Mouse (Mus musculus) intestine, embryonic 14.5 days (tissue): ENCODE data around the gene Cd248. TPM values are rescaled to one million over a fixed set of nuclear protein-coding genes. Genes with fewer than 3 reads are reported as not detected.
A peak's percentile ranks its signal among the peaks of the same experiment; 100 is the strongest.
"Not testable (repeated sequence)": the region's sequence is repeated elsewhere in the genome, so short reads cannot be mapped to it uniquely, and the experiment has no call there.

ENCODE experiments used
- ATAC-seq: fragments of 200-750 bp; cut with Nextera tagmentation; replicated peaks from 2 replicates; pipeline ENCODE4 v1.8.0; 2017; ENCODE audit warnings: low read depth, moderate number of reproducible peaks, moderate TSS enrichment, moderate library complexity; ENCODE audit not compliant: low FRiP score, low TSS enrichment
- DNase-seq: peaks from one replicate; pipeline ENCODE4 v3.0.0-alpha.2; 2018; ENCODE audit warnings: low spot score
- H3K27ac ChIP-seq: fragments of 300-500 bp; sonication (generic); 2 replicates; pipeline ENCODE4 v1.5.1; 2014; ENCODE audit warnings: low read depth, mild to moderate bottlenecking, control low read depth
- H3K27me3 ChIP-seq: fragments of 300-500 bp; sonication (generic); replicated peaks from 2 replicates; pipeline ENCODE4 v1.6.1; 2014; ENCODE audit warnings: low read length, control low read depth; ENCODE audit not compliant: control insufficient read depth, insufficient read depth
- H3K36me3 ChIP-seq: fragments of 300-500 bp; sonication (generic); 2 replicates; pipeline ENCODE4 v1.6.1; 2014; ENCODE audit warnings: low read length, control low read depth; ENCODE audit not compliant: control insufficient read depth, insufficient read depth
- H3K4me1 ChIP-seq: fragments of 300-500 bp; sonication (generic); replicated peaks from 2 replicates; pipeline ENCODE4 v1.6.1; 2014; ENCODE audit warnings: low read length, control low read depth, mixed read lengths; ENCODE audit not compliant: control insufficient read depth, insufficient read depth
- H3K4me2 ChIP-seq: fragments of 300-500 bp; sonication (generic); 2 replicates; pipeline ENCODE4 v1.6.1; 2014; ENCODE audit warnings: low read length
- H3K4me3 ChIP-seq: fragments of 300-500 bp; sonication (generic); 2 replicates; pipeline ENCODE4 v1.5.1; 2014; ENCODE audit warnings: low read depth, low read length, control low read depth, mixed read lengths
- H3K9ac ChIP-seq: fragments of 300-500 bp; sonication (generic); 2 replicates; pipeline ENCODE4 v1.6.1; 2014; ENCODE audit warnings: mild to moderate bottlenecking, low read length
- H3K9me3 ChIP-seq: fragments of 300-500 bp; sonication (generic); 2 replicates; pipeline ENCODE4 v1.6.1; 2016; ENCODE audit warnings: low read length, control low read depth; ENCODE audit not compliant: control insufficient read depth
- WGBS: fragments of 180-500 bp; shearing (Covaris S2); extraction: QIAGEN DNeasy Blood & Tissue Kit; methylation state at CpG from one replicate; pipeline ENCODE4 v1.1.7; 2014; 5-methylcytosine and 5-hydroxymethylcytosine counted together
- polyA plus RNA-seq: library from polyadenylated mRNA; unstranded; fragments of >200 nt; fragmentation: Nextera tagmentation; extraction: Ambion mirVana; gene quantifications from 2 replicates; pipeline ENCODE4 v1.2.1, GENCODE M21; 2014

Cd248 gene
- polyA plus RNA-seq, 1 experiment from 2014 or later: 69.8 TPM

DNA sequence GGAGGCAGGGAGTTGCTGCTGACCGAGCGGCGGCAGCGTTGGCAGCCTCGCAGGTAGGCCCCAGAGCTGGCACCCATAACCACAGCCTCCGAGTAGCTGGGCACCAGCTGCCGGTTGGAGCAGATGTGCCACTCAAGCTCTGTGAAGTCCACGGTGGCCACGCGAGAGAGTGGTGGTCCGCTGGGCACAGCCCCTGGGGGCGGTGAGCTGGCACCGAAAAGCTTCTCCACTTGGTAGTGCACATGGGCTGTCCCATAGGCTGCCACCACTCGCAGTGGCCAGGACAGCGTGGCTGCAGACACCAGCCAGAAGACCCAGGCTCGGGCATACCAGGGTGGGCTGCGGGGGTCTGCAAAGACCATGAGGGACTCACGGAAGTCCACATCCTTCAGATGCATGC, 14.1 kb downstream of the Cd248 start:
- DNase-seq: no peak
- no peak overlapping the region for H3K27ac ChIP-seq

DNA sequence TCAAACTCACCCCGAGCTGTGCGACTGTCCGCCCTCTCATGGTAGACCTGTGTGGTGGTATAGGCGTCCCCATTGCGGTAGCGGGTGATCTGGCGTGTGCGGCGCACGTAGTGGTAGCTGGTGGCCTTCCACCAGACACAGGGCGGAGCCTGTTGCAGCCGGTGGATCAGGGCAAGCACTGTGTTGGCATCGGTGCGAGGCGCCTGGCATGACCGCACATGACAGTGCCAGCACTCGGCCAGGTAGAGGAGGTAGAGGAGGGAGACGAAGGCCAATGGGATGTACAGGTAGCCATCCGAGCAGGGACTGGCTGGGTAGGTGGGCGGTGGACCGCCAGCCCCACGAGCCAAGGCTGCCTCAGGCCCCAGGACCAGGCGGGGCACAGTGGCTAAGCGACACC, 14.7 kb downstream of the Cd248 start:
- H3K4me3 ChIP-seq: no peak overlapping the region
- ATAC-seq (no peak), DNase-seq (no peak)
- no peaks in the 10 kb centered on the region for H3K36me3 ChIP-seq
- H3K9ac ChIP-seq: no peak overlapping the region
- H3K4me2 ChIP-seq: no peak overlapping the region
- no peaks in the 10 kb centered on the region for H3K9me3 ChIP-seq
- H3K27me3 ChIP-seq: peaks cover 72% of the 10 kb centered on the region
- no peak overlapping the region for H3K27ac ChIP-seq
- WGBS: 63% methylated on average over 24 of the region's 24 CpGs
- 0 out of 2 replicates have a peak, but pooled peaks cover 2% of the 10 kb centered on the region for H3K4me1 ChIP-seq

More for the DNA sequence above, 14.1 kb downstream of the Cd248 start:
- Histone ChIP-seq H3K36me3 (no peaks in the 10 kb centered on the region), H3K4me2 (no peak overlapping the region), H3K9me3 (no peaks in the 10 kb centered on the region), H3K9ac (no peak overlapping the region), H3K4me1 (no peaks in the 10 kb centered on the region), H3K27me3 (peaks cover 72% of the 10 kb centered on the region), H3K4me3 (no peak overlapping the region)
- 57% methylated on average over 18 of the region's 18 CpGs for WGBS
- ATAC-seq: no peak

DNA sequence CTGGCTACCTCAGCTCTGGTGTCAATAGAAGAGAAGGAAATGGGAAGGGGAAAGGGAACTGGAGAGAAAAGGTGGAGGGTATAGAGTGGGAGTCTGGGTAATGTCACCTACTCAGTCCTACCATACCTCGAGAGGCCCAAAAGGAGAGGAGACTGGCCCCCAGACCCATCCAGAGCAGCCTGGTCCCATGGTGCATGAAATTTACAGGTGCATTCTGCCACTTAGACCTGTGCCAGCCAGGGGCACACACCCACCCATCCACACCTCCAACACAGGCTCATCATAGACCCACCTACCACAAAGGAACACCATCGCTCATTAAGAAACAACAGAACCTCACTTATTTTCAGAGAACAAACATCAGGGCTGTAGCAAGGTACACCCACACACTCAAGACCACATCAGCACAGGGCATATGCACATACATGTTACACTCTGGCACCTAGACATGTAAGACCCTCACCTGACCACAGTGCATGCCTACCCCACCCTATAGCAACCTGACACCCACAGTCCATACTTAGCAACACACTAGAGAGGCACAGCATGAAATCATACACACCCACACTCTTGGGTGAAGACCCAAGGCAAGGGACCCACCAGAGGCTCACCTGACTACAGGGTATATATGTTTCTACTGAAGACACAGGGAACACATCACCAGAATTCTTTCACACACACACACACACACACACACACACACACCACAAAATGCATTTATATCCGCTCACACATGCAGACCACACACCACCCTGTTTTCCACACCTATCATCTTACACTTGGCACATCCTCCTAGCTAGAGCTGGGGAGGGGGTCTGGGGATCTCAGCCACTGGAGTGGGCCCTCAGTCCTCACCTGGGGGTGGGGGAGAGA, 16.3 kb downstream of the Cd248 start:
- H3K27me3 ChIP-seq: peaks cover 72% of the 10 kb centered on the region
- H3K36me3 ChIP-seq: no peaks in the 10 kb centered on the region
- H3K27ac ChIP-seq: no peak overlapping the region
- H3K9ac ChIP-seq: no peak overlapping the region
- ATAC-seq: no peak
- H3K4me3 ChIP-seq: peak overlapping the region; percentile 37
- H3K4me1 ChIP-seq: peaks cover 7% of the 10 kb centered on the region
- no peak for DNase-seq
- WGBS: 59% methylated on average over 3 of the region's 3 CpGs
- no peaks in the 10 kb centered on the region for H3K9me3 ChIP-seq
- H3K4me2 ChIP-seq: no peak overlapping the region

DNA sequence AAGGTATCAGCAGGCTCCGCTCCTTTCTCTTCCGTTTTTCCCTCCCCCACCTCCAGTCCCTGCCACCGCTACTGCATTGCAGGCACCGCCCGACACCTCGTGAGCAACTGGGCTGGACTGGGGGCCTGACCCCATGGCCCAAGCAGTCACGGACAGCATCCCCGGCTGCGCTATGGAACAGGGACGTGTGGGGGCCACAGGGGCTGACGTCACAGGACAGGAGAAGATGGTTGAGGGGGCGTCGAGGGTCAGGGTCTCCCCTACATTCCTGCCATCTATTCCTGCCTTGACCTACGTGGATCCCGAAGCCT, 16.9 kb downstream of the Cd248 start:
- Histone ChIP-seq H3K27ac (no peak overlapping the region), H3K9me3 (no peaks in the 10 kb centered on the region), H3K9ac (peak overlapping the region; percentile 25; the same call in 1 of the 2 replicates), H3K4me3 (peak overlapping the region; percentile 37), H3K36me3 (peaks cover 4% of the 10 kb centered on the region), H3K4me2 (peak overlapping the region; percentile 68), H3K4me1 (peaks cover 10% of the 10 kb centered on the region), H3K27me3 (peaks cover 68% of the 10 kb centered on the region)
- WGBS: 2% methylated on average over 15 of the region's 15 CpGs
- ATAC-seq (no peak), DNase-seq (no peak)

DNA sequence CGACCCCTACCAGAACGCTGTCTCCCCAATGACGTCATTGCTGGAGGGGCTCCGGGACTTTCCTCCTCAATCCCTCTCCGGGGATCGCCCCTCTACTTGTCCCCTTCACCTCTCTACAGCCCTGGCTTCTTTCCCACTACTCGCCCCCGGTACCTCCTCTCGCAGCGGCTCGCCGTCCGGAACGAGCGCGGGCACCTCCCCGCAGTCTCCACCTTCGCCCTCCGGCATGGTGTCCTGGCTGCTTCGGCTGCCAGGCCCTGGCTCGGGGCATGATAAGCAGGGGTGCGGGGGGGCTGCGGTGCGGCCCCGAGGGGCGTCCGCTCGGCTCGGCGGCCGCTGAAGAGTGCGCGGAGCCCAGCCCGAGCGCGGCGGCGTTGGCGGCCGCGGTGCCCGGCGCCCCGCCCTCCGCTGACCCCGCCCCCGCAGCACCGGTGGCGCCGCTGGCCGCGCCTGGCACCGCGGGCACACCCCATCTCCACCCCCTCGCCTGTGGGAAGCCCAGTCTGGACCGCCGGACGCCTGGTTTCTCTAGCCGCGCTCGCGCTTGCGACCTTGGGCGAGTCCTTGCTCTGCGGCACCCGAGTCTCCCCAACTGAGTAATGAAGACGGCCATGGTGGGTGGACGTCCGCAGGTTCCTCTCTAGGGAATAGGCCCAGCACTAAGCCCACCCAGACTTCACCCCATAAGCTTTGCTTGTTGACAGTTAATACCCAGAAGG, 17.4 kb downstream of the Cd248 start, which contains the start of gene Tmem151a:
Tmem151a (minus strand) TSS at position 387 of the 719 bp plus-strand sequence.
- H3K27ac ChIP-seq: no peak within 1 kb of the TSS
- peaks cover 63% of the 10 kb centered on the region for H3K27me3 ChIP-seq
- H3K9me3 ChIP-seq: no peaks in the 10 kb centered on the region
- H3K9ac ChIP-seq: peak within 1 kb of the TSS; percentile 25; the same call in 1 of the 2 replicates
- DNase-seq: peak; percentile 58
- no peak for ATAC-seq
- H3K4me1 ChIP-seq: peaks cover 10% of the 10 kb centered on the region
- H3K4me3 ChIP-seq: peak within 1 kb of the TSS; percentile 37
- peak within 1 kb of the TSS; percentile 68 for H3K4me2 ChIP-seq
- peaks cover 5% of the 10 kb centered on the region for H3K36me3 ChIP-seq
- under 1% methylated on average over 54 of the region's 69 CpGs for WGBS

DNA sequence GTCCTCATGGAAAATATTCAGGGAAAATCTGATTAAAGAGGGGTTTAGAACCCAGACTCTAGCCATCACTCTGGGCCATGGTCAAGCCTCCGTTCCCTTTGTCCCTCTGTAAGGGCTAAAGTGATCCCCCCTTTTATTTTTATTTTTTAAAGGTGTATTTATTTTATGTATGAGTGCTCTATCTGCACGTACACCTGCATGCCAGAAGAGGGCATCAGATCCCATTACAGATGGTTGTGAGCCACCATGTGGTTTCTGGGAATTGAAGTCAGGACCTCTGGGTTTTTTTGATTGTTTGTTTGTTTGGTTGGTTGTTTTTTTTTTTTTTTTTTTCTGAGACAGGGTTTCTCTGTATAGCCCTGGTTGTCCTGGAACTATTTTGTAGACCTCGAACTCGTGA, 18.7 kb downstream of the Cd248 start:
- H3K27ac ChIP-seq, H3K9me3 ChIP-seq, H3K4me2 ChIP-seq, DNase-seq, H3K9ac ChIP-seq, ATAC-seq, H3K4me3 ChIP-seq, H3K4me1 ChIP-seq: not testable (repeated sequence)
- peaks cover 50% of the 10 kb centered on the region for H3K27me3 ChIP-seq
- peaks cover 17% of the 10 kb centered on the region for H3K36me3 ChIP-seq
- 59% methylated on average over 4 of the region's 4 CpGs for WGBS

DNA sequence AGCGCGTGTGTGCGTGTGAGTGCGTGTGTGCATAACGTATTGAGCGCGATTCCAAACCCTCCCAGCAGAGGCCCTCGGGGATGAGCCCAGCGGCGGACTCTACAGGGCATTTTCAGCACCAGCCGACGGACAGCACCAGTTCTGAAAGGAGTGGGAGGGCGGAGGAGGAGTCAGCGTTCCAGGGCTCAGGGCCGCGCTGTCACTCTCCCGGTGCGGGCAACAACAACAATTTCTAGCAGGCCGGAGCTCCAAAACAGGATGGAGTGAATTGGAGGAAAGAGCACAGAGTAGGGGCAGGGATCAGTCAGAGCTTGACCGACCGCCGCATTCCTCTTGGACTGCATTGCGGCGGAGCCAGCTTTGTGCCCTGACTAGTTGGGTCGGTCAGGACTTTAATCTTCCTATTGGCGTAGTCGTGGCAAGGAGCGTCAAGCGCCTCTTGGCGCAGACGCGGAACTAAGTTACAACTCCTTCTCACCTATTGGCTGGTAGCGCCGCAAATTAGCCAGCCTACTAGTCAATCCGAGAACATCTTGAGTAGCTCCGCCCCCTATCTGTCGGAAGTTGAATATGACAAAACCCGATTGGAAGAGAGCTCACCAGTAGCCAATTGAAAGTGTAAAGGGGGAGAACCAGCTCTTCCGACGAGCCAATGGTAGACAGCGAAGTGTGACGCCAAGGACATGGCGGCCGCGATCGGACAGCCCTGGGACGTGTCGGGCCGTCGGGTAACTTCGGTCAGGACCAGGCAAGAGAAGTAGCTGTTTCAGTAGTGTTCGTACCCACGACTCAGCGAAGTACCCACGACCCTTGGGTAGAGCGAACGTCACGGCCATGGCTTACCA, 20.2 kb downstream of the Cd248 start, which contains the start of gene Yif1a:
Yif1a (plus strand) TSS at position 655 of the 845 bp plus-strand sequence.
- H3K4me1 ChIP-seq: peaks cover 10% of the 10 kb centered on the region
- peak within 1 kb of the TSS; percentile 69 for H3K9ac ChIP-seq
- peaks cover 35% of the 10 kb centered on the region for H3K27me3 ChIP-seq
- peaks cover 29% of the 10 kb centered on the region for H3K36me3 ChIP-seq
- H3K9me3 ChIP-seq: no peaks in the 10 kb centered on the region
- peak within 1 kb of the TSS; percentile 74 for H3K27ac ChIP-seq
- under 1% methylated on average over 58 of the region's 58 CpGs for WGBS
- ATAC-seq: peak; percentile 89
- peak within 1 kb of the TSS; percentile 93 for H3K4me2 ChIP-seq
- H3K4me3 ChIP-seq: peak within 1 kb of the TSS; percentile 87
- peak; percentile 99 for DNase-seq

DNA sequence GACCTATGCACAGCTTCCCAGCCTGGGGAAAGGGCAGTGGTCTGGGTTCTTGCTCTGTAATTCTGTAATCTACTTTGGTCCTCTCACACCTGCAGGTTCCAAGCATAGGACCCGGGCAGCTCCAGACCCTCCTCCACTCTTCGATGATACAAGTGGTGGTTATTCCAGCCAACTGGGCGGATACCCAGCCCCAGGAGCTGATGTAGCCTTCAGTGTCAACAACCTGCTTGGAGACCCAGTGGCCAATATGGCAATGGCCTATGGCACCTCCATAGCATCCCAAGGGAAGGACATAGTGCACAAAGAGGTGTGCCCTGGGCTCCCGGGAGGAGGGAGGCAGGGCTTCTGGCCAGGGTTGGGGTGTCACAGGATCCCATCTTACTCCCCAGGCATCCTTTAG, 21.4 kb downstream of the Cd248 start:
- ATAC-seq: no peak
- Histone ChIP-seq H3K9me3 (no peaks in the 10 kb centered on the region), H3K4me3 (peak overlapping the region; percentile 87), H3K4me1 (peaks cover 10% of the 10 kb centered on the region), H3K27ac (no peak overlapping the region), H3K4me2 (peak overlapping the region; percentile 93), H3K27me3 (peaks cover 22% of the 10 kb centered on the region), H3K36me3 (peaks cover 34% of the 10 kb centered on the region), H3K9ac (peak overlapping the region; percentile 69; the same call in 1 of the 2 replicates)
- DNase-seq: no peak
- 85% methylated on average over 4 of the region's 4 CpGs for WGBS
